Mouse (Mus musculus): Measurements from ENCODE around the gene 4930519P11Rik.
A peak's percentile ranks its signal among the peaks of the same experiment; 100 is the strongest.

4930519P11Rik gene

GRCm38 (mm10) chr2:154632203-154632780 is 19.1 kb upstream of the 4930519P11Rik start:
- peak; percentile 88 for DNase-seq (ENCODE audit: low spot score)

- DNase-seq (ENCODE audit: low spot score): no peak
Observed at GRCm38 (mm10) chr2:154630531-154630930, 17.3 kb upstream of the 4930519P11Rik start.

GRCm38 (mm10) chr2:154624137-154624536 is 10.9 kb upstream of the 4930519P11Rik start:
- DNase-seq (ENCODE audit: low spot score): no peak

GRCm38 (mm10) chr2:154621684-154622083 is 8.4 kb upstream of the 4930519P11Rik start:
- no peak for DNase-seq (ENCODE audit: low spot score)

GRCm38 (mm10) chr2:154617061-154617460 is 3.8 kb upstream of the 4930519P11Rik start:
- no peak for DNase-seq (ENCODE audit: low spot score)

- DNase-seq (ENCODE audit: low spot score): peak; percentile 74
Observed at GRCm38 (mm10) chr2:154615674-154616073, 2.4 kb upstream of the 4930519P11Rik start.

- no peak for DNase-seq (ENCODE audit: low spot score)
Observed at GRCm38 (mm10) chr2:154614841-154615576, 1.8 kb upstream of the 4930519P11Rik start.

GRCm38 (mm10) chr2:154609050-154609767 is 4.0 kb downstream of the 4930519P11Rik start:
- no peak for DNase-seq (ENCODE audit: low spot score)

GRCm38 (mm10) chr2:154606965-154607364 is 6.3 kb downstream of the 4930519P11Rik start:
- no peak for DNase-seq (ENCODE audit: low spot score)

GRCm38 (mm10) chr2:154604156-154604555 is 9.1 kb downstream of the 4930519P11Rik start:
- no peak for DNase-seq (ENCODE audit: low spot score)

GRCm38 (mm10) chr2:154603638-154604153 is 9.5 kb downstream of the 4930519P11Rik start, which contains the start of gene Pxmp4:
Gene Pxmp4 (minus strand): TSS chr2:154603708.
- peak; percentile 98 for DNase-seq (ENCODE audit: low spot score)

GRCm38 (mm10) chr2:154603007-154603637 is 10.1 kb downstream of the 4930519P11Rik start:
- no peak for DNase-seq (ENCODE audit: low spot score)

- no peak for DNase-seq (ENCODE audit: low spot score)
Observed at GRCm38 (mm10) chr2:154601324-154601723, 11.9 kb downstream of the 4930519P11Rik start.

- DNase-seq (ENCODE audit: low spot score): no peak
Observed at GRCm38 (mm10) chr2:154600586-154600985, 12.7 kb downstream of the 4930519P11Rik start.

- no peak for DNase-seq (ENCODE audit: low spot score)
Observed at GRCm38 (mm10) chr2:154597399-154597798, 15.8 kb downstream of the 4930519P11Rik start.

- DNase-seq (ENCODE audit: low spot score): no peak
Observed at GRCm38 (mm10) chr2:154595775-154596174, 17.5 kb downstream of the 4930519P11Rik start.

GRCm38 (mm10) chr2:154593025-154593424 is 20.2 kb downstream of the 4930519P11Rik start:
- no peak for DNase-seq (ENCODE audit: low spot score)

GRCm38 (mm10) chr2:154591239-154591638 is 22.0 kb downstream of the 4930519P11Rik start:
- no peak for DNase-seq (ENCODE audit: low spot score)

- no peak for DNase-seq (ENCODE audit: low spot score)
Observed at GRCm38 (mm10) chr2:154589051-154589450, 24.2 kb downstream of the 4930519P11Rik start.

GRCm38 (mm10) chr2:154586405-154586804 is 26.8 kb downstream of the 4930519P11Rik start:
- peak; percentile 64 for DNase-seq (ENCODE audit: low spot score)

GRCm38 (mm10) chr2:154584931-154585601 is 28.2 kb downstream of the 4930519P11Rik start:
- DNase-seq (ENCODE audit: low spot score): no peak

Data from c-Kit-positive CD71-positive TER-119-positive erythroid progenitor cells, embryonic 14.5 days (primary cell).